Mouse (Mus musculus): ENCODE results near the gene Triobp. TPM values are rescaled to one million over a fixed set of nuclear protein-coding genes. Genes with fewer than 3 reads are reported as not detected.
"Not testable (repeated sequence)": the region's sequence is repeated elsewhere in the genome, so short reads cannot be mapped to it uniquely, and the experiment has no call there.

The Triobp gene
- polyA plus RNA-seq, 1 experiment from 2014 or later = 47.9 TPM

GRCm38 (mm10) chr15:79002036-79002435 is 54.5 kb downstream of the Triobp start:
- H3K27me3 ChIP-seq (ENCODE audit: control insufficient read depth, insufficient read depth, low read length) = no peaks in the 10 kb centered on the region
- H3K9me3 ChIP-seq (ENCODE audit: control insufficient read depth, low read length) = no peaks in the 10 kb centered on the region
- WGBS = 40% methylated on average over 19 of the region's 19 CpGs
- no peak overlapping the region for H3K9ac ChIP-seq (ENCODE audit: low read length)
- peaks cover 32% of the 10 kb centered on the region for H3K36me3 ChIP-seq (ENCODE audit: control insufficient read depth, insufficient read depth, low read length)
- no peaks in the 10 kb centered on the region for H3K4me1 ChIP-seq (ENCODE audit: control insufficient read depth, insufficient read depth, low read length)
- no peak for DNase-seq (ENCODE audit: low spot score)
- no peak overlapping the region for H3K27ac ChIP-seq (replicated peaks; ENCODE audit: low read depth, low read length)
- no peak overlapping the region for H3K4me3 ChIP-seq (ENCODE audit: low read depth, low read length)
- ATAC-seq (ENCODE audit: insufficient number of reproducible peaks, low FRiP score, low TSS enrichment, low read depth) = no peak
- H3K4me2 ChIP-seq (ENCODE audit: low read depth, severe bottlenecking) = no peak overlapping the region

- DNase-seq (ENCODE audit: low spot score) (no peak), ATAC-seq (ENCODE audit: insufficient number of reproducible peaks, low FRiP score, low TSS enrichment, low read depth) (no peak)
- Histone ChIP-seq H3K36me3 (ENCODE audit: control insufficient read depth, insufficient read depth, low read length) (peaks cover 32% of the 10 kb centered on the region), H3K4me2 (ENCODE audit: low read depth, severe bottlenecking) (no peak overlapping the region), H3K27me3 (ENCODE audit: control insufficient read depth, insufficient read depth, low read length) (no peaks in the 10 kb centered on the region), H3K9me3 (ENCODE audit: control insufficient read depth, low read length) (no peaks in the 10 kb centered on the region), H3K9ac (ENCODE audit: low read length) (no peak overlapping the region), H3K4me3 (ENCODE audit: low read depth, low read length) (no peak overlapping the region), H3K4me1 (ENCODE audit: control insufficient read depth, insufficient read depth, low read length) (no peaks in the 10 kb centered on the region), H3K27ac (replicated peaks; ENCODE audit: low read depth, low read length) (no peak overlapping the region)
- WGBS = 89% methylated on average over 3 of the region's 3 CpGs
These were observed 55.6 kb downstream of the Triobp start for GRCm38 (mm10) chr15:79003079-79003478.

- DNase-seq (ENCODE audit: low spot score) (no peak), ATAC-seq (ENCODE audit: insufficient number of reproducible peaks, low FRiP score, low TSS enrichment, low read depth) (no peak)
- H3K9me3 ChIP-seq (ENCODE audit: control insufficient read depth, low read length) = no peaks in the 10 kb centered on the region
- H3K36me3 ChIP-seq (ENCODE audit: control insufficient read depth, insufficient read depth, low read length) = peaks cover 30% of the 10 kb centered on the region
- H3K9ac ChIP-seq (ENCODE audit: low read length) = no peak overlapping the region
- no peaks in the 10 kb centered on the region for H3K27me3 ChIP-seq (ENCODE audit: control insufficient read depth, insufficient read depth, low read length)
- no peak overlapping the region for H3K4me3 ChIP-seq (ENCODE audit: low read depth, low read length)
- 93% methylated on average over 9 of the region's 9 CpGs for WGBS
- H3K4me2 ChIP-seq (ENCODE audit: low read depth, severe bottlenecking) = no peak overlapping the region
- H3K4me1 ChIP-seq (ENCODE audit: control insufficient read depth, insufficient read depth, low read length) = no peaks in the 10 kb centered on the region
- H3K27ac ChIP-seq (replicated peaks; ENCODE audit: low read depth, low read length) = no peak overlapping the region
These were observed 58.1 kb downstream of the Triobp start for GRCm38 (mm10) chr15:79005581-79005980.

- Histone ChIP-seq H3K27me3 (ENCODE audit: control insufficient read depth, insufficient read depth, low read length) (no peaks in the 10 kb centered on the region), H3K4me3 (ENCODE audit: low read depth, low read length) (no peak overlapping the region), H3K4me2 (ENCODE audit: low read depth, severe bottlenecking) (no peak overlapping the region), H3K9ac (ENCODE audit: low read length) (no peak overlapping the region), H3K27ac (replicated peaks; ENCODE audit: low read depth, low read length) (no peak overlapping the region), H3K9me3 (ENCODE audit: control insufficient read depth, low read length) (no peaks in the 10 kb centered on the region), H3K4me1 (ENCODE audit: control insufficient read depth, insufficient read depth, low read length) (no peaks in the 10 kb centered on the region), H3K36me3 (ENCODE audit: control insufficient read depth, insufficient read depth, low read length) (peaks cover 25% of the 10 kb centered on the region)
- WGBS = 78% methylated on average over 3 of the region's 3 CpGs
- DNase-seq (ENCODE audit: low spot score) (no peak), ATAC-seq (ENCODE audit: insufficient number of reproducible peaks, low FRiP score, low TSS enrichment, low read depth) (no peak)
These were observed 59.1 kb downstream of the Triobp start for GRCm38 (mm10) chr15:79006638-79007037.

GRCm38 (mm10) chr15:79007059-79007458 is 59.5 kb downstream of the Triobp start:
- no peak overlapping the region for H3K4me2 ChIP-seq (ENCODE audit: low read depth, severe bottlenecking)
- H3K9ac ChIP-seq (ENCODE audit: low read length) = no peak overlapping the region
- H3K36me3 ChIP-seq (ENCODE audit: control insufficient read depth, insufficient read depth, low read length) = peaks cover 23% of the 10 kb centered on the region
- no peak for DNase-seq (ENCODE audit: low spot score)
- WGBS = 92% methylated on average over 5 of the region's 5 CpGs
- H3K9me3 ChIP-seq (ENCODE audit: control insufficient read depth, low read length) = no peaks in the 10 kb centered on the region
- no peak overlapping the region for H3K4me3 ChIP-seq (ENCODE audit: low read depth, low read length)
- ATAC-seq (ENCODE audit: insufficient number of reproducible peaks, low FRiP score, low TSS enrichment, low read depth) = no peak
- H3K27me3 ChIP-seq (ENCODE audit: control insufficient read depth, insufficient read depth, low read length) = no peaks in the 10 kb centered on the region
- H3K27ac ChIP-seq (replicated peaks; ENCODE audit: low read depth, low read length) = no peak overlapping the region
- H3K4me1 ChIP-seq (ENCODE audit: control insufficient read depth, insufficient read depth, low read length) = no peaks in the 10 kb centered on the region

- 95% methylated on average over 6 of the region's 6 CpGs for WGBS
- H3K9ac ChIP-seq (ENCODE audit: low read length); H3K27me3 ChIP-seq (ENCODE audit: control insufficient read depth, insufficient read depth, low read length); ATAC-seq (ENCODE audit: insufficient number of reproducible peaks, low FRiP score, low TSS enrichment, low read depth); H3K9me3 ChIP-seq (ENCODE audit: control insufficient read depth, low read length); DNase-seq (ENCODE audit: low spot score); H3K4me2 ChIP-seq (ENCODE audit: low read depth, severe bottlenecking); H3K4me1 ChIP-seq (ENCODE audit: control insufficient read depth, insufficient read depth, low read length); H3K27ac ChIP-seq (replicated peaks; ENCODE audit: low read depth, low read length); H3K4me3 ChIP-seq (ENCODE audit: low read depth, low read length): not testable (repeated sequence)
- H3K36me3 ChIP-seq (ENCODE audit: control insufficient read depth, insufficient read depth, low read length) = peaks cover 21% of the 10 kb centered on the region
These were observed 60.3 kb downstream of the Triobp start for GRCm38 (mm10) chr15:79007836-79008235.

GRCm38 (mm10) chr15:79009734-79010133 is 62.2 kb downstream of the Triobp start:
- DNase-seq (ENCODE audit: low spot score) = no peak
- Histone ChIP-seq H3K4me2 (ENCODE audit: low read depth, severe bottlenecking) (no peak overlapping the region), H3K27me3 (ENCODE audit: control insufficient read depth, insufficient read depth, low read length) (no peaks in the 10 kb centered on the region), H3K9ac (ENCODE audit: low read length) (peak overlapping the region; percentile 4; the same call in 1 of the 2 replicates), H3K4me1 (ENCODE audit: control insufficient read depth, insufficient read depth, low read length) (no peaks in the 10 kb centered on the region), H3K27ac (replicated peaks; ENCODE audit: low read depth, low read length) (no peak overlapping the region), H3K9me3 (ENCODE audit: control insufficient read depth, low read length) (no peaks in the 10 kb centered on the region), H3K36me3 (ENCODE audit: control insufficient read depth, insufficient read depth, low read length) (peaks cover 11% of the 10 kb centered on the region), H3K4me3 (ENCODE audit: low read depth, low read length) (no peak overlapping the region)
- WGBS = 64% methylated on average over 5 of the region's 5 CpGs
- no peak for ATAC-seq (ENCODE audit: insufficient number of reproducible peaks, low FRiP score, low TSS enrichment, low read depth)

- Histone ChIP-seq H3K4me3 (ENCODE audit: low read depth, low read length) (no peak overlapping the region), H3K9ac (ENCODE audit: low read length) (no peak overlapping the region), H3K27me3 (ENCODE audit: control insufficient read depth, insufficient read depth, low read length) (no peaks in the 10 kb centered on the region), H3K9me3 (ENCODE audit: control insufficient read depth, low read length) (no peaks in the 10 kb centered on the region), H3K27ac (replicated peaks; ENCODE audit: low read depth, low read length) (no peak overlapping the region), H3K4me1 (ENCODE audit: control insufficient read depth, insufficient read depth, low read length) (no peaks in the 10 kb centered on the region), H3K36me3 (ENCODE audit: control insufficient read depth, insufficient read depth, low read length) (no peaks in the 10 kb centered on the region), H3K4me2 (ENCODE audit: low read depth, severe bottlenecking) (no peak overlapping the region)
- ATAC-seq (ENCODE audit: insufficient number of reproducible peaks, low FRiP score, low TSS enrichment, low read depth) = no peak
- DNase-seq (ENCODE audit: low spot score) = no peak
- WGBS = 52% methylated on average over 10 of the region's 10 CpGs
These were observed 64.0 kb downstream of the Triobp start for GRCm38 (mm10) chr15:79011550-79011949.

GRCm38 (mm10) chr15:79013382-79013781 is 65.9 kb downstream of the Triobp start:
- Histone ChIP-seq H3K4me2 (ENCODE audit: low read depth, severe bottlenecking) (no peak overlapping the region), H3K27ac (replicated peaks; ENCODE audit: low read depth, low read length) (no peak overlapping the region)

More at GRCm38 (mm10) chr15:79013382-79013781, 65.9 kb downstream of the Triobp start:
- WGBS = 53% methylated on average over 7 of the region's 7 CpGs
- Histone ChIP-seq H3K9ac (ENCODE audit: low read length) (no peak overlapping the region), H3K4me1 (ENCODE audit: control insufficient read depth, insufficient read depth, low read length) (no peaks in the 10 kb centered on the region), H3K36me3 (ENCODE audit: control insufficient read depth, insufficient read depth, low read length) (no peaks in the 10 kb centered on the region), H3K27me3 (ENCODE audit: control insufficient read depth, insufficient read depth, low read length) (no peaks in the 10 kb centered on the region), H3K4me3 (ENCODE audit: low read depth, low read length) (no peak overlapping the region), H3K9me3 (ENCODE audit: control insufficient read depth, low read length) (no peaks in the 10 kb centered on the region)
- no peak for ATAC-seq (ENCODE audit: insufficient number of reproducible peaks, low FRiP score, low TSS enrichment, low read depth)
- DNase-seq (ENCODE audit: low spot score) = no peak
